Mouse (Mus musculus): Measurements from ENCODE around the gene Zfp628.

The Zfp628 gene

GRCm38 (mm10) chr7:4915007-4915665 lies at the start of gene Zfp628:
Zfp628 (plus strand) TSS chr7:4915217.
- peak; percentile 69; the same call in 1 of the 2 replicates for TF ChIP-seq GATA4 (IDR thresholded peaks at IDR 0.05; ENCODE audit: insufficient replicate concordance, low read length)

- TF ChIP-seq GATA4 (IDR thresholded peaks at IDR 0.05; ENCODE audit: insufficient replicate concordance, low read length) = no peak
These were observed 49.2 kb upstream of the Zfp628 start for GRCm38 (mm10) chr7:4865579-4866493.

GRCm38 (mm10) chr7:4866631-4867180 lies 48.3 kb upstream of the Zfp628 start:
- no peak for TF ChIP-seq GATA4 (IDR thresholded peaks at IDR 0.05; ENCODE audit: insufficient replicate concordance, low read length)

- TF ChIP-seq GATA4 (IDR thresholded peaks at IDR 0.05; ENCODE audit: insufficient replicate concordance, low read length) = no peak
These were observed 44.9 kb upstream of the Zfp628 start, which contains the start of gene Isoc2b for GRCm38 (mm10) chr7:4870133-4870532. Isoc2b (minus strand) TSS chr7:4870258.

GRCm38 (mm10) chr7:4876753-4877221 lies 38.2 kb upstream of the Zfp628 start, which contains the start of gene Isoc2a:
Isoc2a (plus strand) TSS chr7:4877153.
- peak; percentile 87; the same call in 1 of the 2 replicates for TF ChIP-seq GATA4 (IDR thresholded peaks at IDR 0.05; ENCODE audit: insufficient replicate concordance, low read length)

- no peak for TF ChIP-seq GATA4 (IDR thresholded peaks at IDR 0.05; ENCODE audit: insufficient replicate concordance, low read length)
These were observed 37.8 kb upstream of the Zfp628 start for GRCm38 (mm10) chr7:4877226-4877625.

GRCm38 (mm10) chr7:4878186-4878585 lies 36.8 kb upstream of the Zfp628 start:
- no peak for TF ChIP-seq GATA4 (IDR thresholded peaks at IDR 0.05; ENCODE audit: insufficient replicate concordance, low read length)

- TF ChIP-seq GATA4 (IDR thresholded peaks at IDR 0.05; ENCODE audit: insufficient replicate concordance, low read length) = no peak
These were observed 28.3 kb upstream of the Zfp628 start for GRCm38 (mm10) chr7:4886680-4887079.

- TF ChIP-seq GATA4 (IDR thresholded peaks at IDR 0.05; ENCODE audit: insufficient replicate concordance, low read length) = no peak
These were observed 19.8 kb upstream of the Zfp628 start for GRCm38 (mm10) chr7:4895186-4895585.

GRCm38 (mm10) chr7:4898851-4899648 lies 16.0 kb upstream of the Zfp628 start:
- no peak for TF ChIP-seq GATA4 (IDR thresholded peaks at IDR 0.05; ENCODE audit: insufficient replicate concordance, low read length)

GRCm38 (mm10) chr7:4899649-4900522 lies 15.1 kb upstream of the Zfp628 start:
- no peak for TF ChIP-seq GATA4 (IDR thresholded peaks at IDR 0.05; ENCODE audit: insufficient replicate concordance, low read length)

GRCm38 (mm10) chr7:4900523-4900851 lies 14.5 kb upstream of the Zfp628 start:
- TF ChIP-seq GATA4 (IDR thresholded peaks at IDR 0.05; ENCODE audit: insufficient replicate concordance, low read length) = no peak

GRCm38 (mm10) chr7:4901171-4901570 lies 13.8 kb upstream of the Zfp628 start:
- no peak for TF ChIP-seq GATA4 (IDR thresholded peaks at IDR 0.05; ENCODE audit: insufficient replicate concordance, low read length)

- no peak for TF ChIP-seq GATA4 (IDR thresholded peaks at IDR 0.05; ENCODE audit: insufficient replicate concordance, low read length)
These were observed 12.6 kb upstream of the Zfp628 start for GRCm38 (mm10) chr7:4902404-4902803.

All from liver, adult (tissue).